Mouse (Mus musculus) liver, postnatal 0 days (tissue): ENCODE measurements around the gene Gm10666. TPM values are rescaled to one million over a fixed set of nuclear protein-coding genes. Genes with fewer than 3 reads are reported as not detected.
"Not testable (repeated sequence)": the region's sequence is repeated elsewhere in the genome, so short reads cannot be mapped to it uniquely, and the experiment has no call there.

Source experiments
- ATAC-seq: fragments of 200-750 bp; cut with Nextera tagmentation; 2 replicates; pipeline ENCODE4 v1.8.0; 2017; ENCODE audit warnings: mild to moderate bottlenecking, moderate library complexity
- DNase-seq: peaks from one replicate; pipeline ENCODE4 v3.0.0-alpha.2; 2016
- H3K27ac ChIP-seq: fragments of 300-500 bp; sonication (generic); 2 replicates; pipeline ENCODE4 v1.5.1; 2014; ENCODE audit warnings: antibody characterized with exemption, moderate library complexity, mild to moderate bottlenecking, low read depth
- H3K27me3 ChIP-seq: fragments of 300-500 bp; sonication (generic); 2 replicates; pipeline ENCODE4 v1.6.1; 2014; ENCODE audit warnings: low read length, control low read depth, mixed read lengths; ENCODE audit not compliant: insufficient read depth
- H3K36me3 ChIP-seq: fragments of 300-500 bp; sonication (generic); replicated peaks from 2 replicates; pipeline ENCODE4 v1.6.1; 2014; ENCODE audit warnings: mild to moderate bottlenecking, control low read depth, low read length, moderate library complexity, mixed read lengths; ENCODE audit not compliant: insufficient read depth
- H3K4me1 ChIP-seq: fragments of 300-500 bp; sonication (generic); 2 replicates; pipeline ENCODE4 v1.6.1; 2014; ENCODE audit warnings: antibody characterized with exemption, mild to moderate bottlenecking, control low read depth; ENCODE audit not compliant: insufficient read depth
- H3K4me2 ChIP-seq: fragments of 300-500 bp; sonication (generic); 2 replicates; pipeline ENCODE4 v1.6.1; 2014; ENCODE audit warnings: low read depth, mild to moderate bottlenecking, low read length, moderate library complexity, mixed read lengths
- H3K4me3 ChIP-seq: fragments of 300-500 bp; sonication (generic); 2 replicates; pipeline ENCODE4 v1.5.1; 2014; ENCODE audit warnings: low read depth, low read length
- H3K9ac ChIP-seq: fragments of 300-500 bp; sonication (generic); replicated peaks from 2 replicates; pipeline ENCODE4 v1.6.1; 2014; ENCODE audit warnings: mild to moderate bottlenecking, moderate library complexity
- H3K9me3 ChIP-seq: fragments of 300-500 bp; sonication (generic); 2 replicates; pipeline ENCODE4 v1.6.1; 2016; ENCODE audit warnings: mild to moderate bottlenecking, control low read depth, low read length, mixed read lengths
- WGBS: fragments of 180-500 bp; shearing (Covaris S2); extraction: QIAGEN DNeasy Blood & Tissue Kit; methylation state at CpG from one replicate; pipeline ENCODE4 v1.1.7; 2014; ENCODE audit not compliant: insufficient replicate concordance; 5-methylcytosine and 5-hydroxymethylcytosine counted together
- polyA plus RNA-seq: library from polyadenylated mRNA; unstranded; fragments of >200 nt; fragmentation: Nextera tagmentation; extraction: Ambion mirVana; gene quantifications from 2 replicates; pipeline ENCODE4 v1.2.1, GENCODE M21; 2015

The Gm10666 gene
- polyA plus RNA-seq: not detected in 2 replicates

- not testable (repeated sequence) for H3K27ac ChIP-seq, ATAC-seq, DNase-seq, H3K4me1 ChIP-seq, H3K4me3 ChIP-seq, H3K36me3 ChIP-seq, H3K9me3 ChIP-seq, H3K9ac ChIP-seq, H3K27me3 ChIP-seq, H3K4me2 ChIP-seq
- WGBS: no CpG with 5 or more reads among the region's 5 CpGs
Observed at GRCm38 (mm10) chr7:22134641-22135040, at the start of gene Gm10666. TSS of gene Gm10666 (minus strand) at chr7:22134741.

- not testable (repeated sequence) for H3K9me3 ChIP-seq, H3K4me2 ChIP-seq, H3K27me3 ChIP-seq, H3K36me3 ChIP-seq, H3K9ac ChIP-seq, ATAC-seq, H3K4me3 ChIP-seq, H3K27ac ChIP-seq, DNase-seq, H3K4me1 ChIP-seq
- no CpG with 5 or more reads among the region's 3 CpGs for WGBS
Observed at GRCm38 (mm10) chr7:22163935-22164334, 29.4 kb upstream of the Gm10666 start, which contains the start of gene Vmn1r142. TSS of gene Vmn1r142 (minus strand) at chr7:22164035.

GRCm38 (mm10) chr7:22118145-22118544 is 16.4 kb downstream of the Gm10666 start, which contains the start of gene Gm16451:
TSS of gene Gm16451 (minus strand) at chr7:22118245.
- WGBS: no CpG with 5 or more reads among the region's 2 CpGs
- not testable (repeated sequence) for H3K9ac ChIP-seq, H3K4me1 ChIP-seq, DNase-seq, H3K36me3 ChIP-seq, H3K27ac ChIP-seq, H3K4me3 ChIP-seq, H3K4me2 ChIP-seq, H3K9me3 ChIP-seq, H3K27me3 ChIP-seq, ATAC-seq

Other genes with a start within 250 kb of the Gm10666 start
- not detected in 2 replicates for gene Gm5891, start 213.4 kb downstream of the Gm10666 start, polyA plus RNA-seq
- gene Vmn1r137, start 140.2 kb downstream of the Gm10666 start, polyA plus RNA-seq: not detected in 2 replicates
- gene Vmn1r138, start 105.8 kb downstream of the Gm10666 start, polyA plus RNA-seq: not detected in 2 replicates
- not detected in 2 replicates for gene Gm6176, start 78.4 kb downstream of the Gm10666 start, polyA plus RNA-seq
- gene Vmn1r139, start 65.7 kb downstream of the Gm10666 start, polyA plus RNA-seq: not detected in 2 replicates
- not detected in 2 replicates for gene Gm16451, start 16.5 kb downstream of the Gm10666 start, polyA plus RNA-seq
- gene Vmn1r142, start 29.3 kb upstream of the Gm10666 start, polyA plus RNA-seq: not detected in 2 replicates
- not detected in 2 replicates for gene Vmn1r143, start 54.6 kb upstream of the Gm10666 start, polyA plus RNA-seq
- not detected in 2 replicates for gene Gm8653, start 66.5 kb upstream of the Gm10666 start, polyA plus RNA-seq
- not detected in 2 replicates for gene Gm8453, start 94.7 kb upstream of the Gm10666 start, polyA plus RNA-seq
- not detected in 2 replicates for gene Gm4187, start 195.0 kb upstream of the Gm10666 start, polyA plus RNA-seq
- gene Gm8660, start 236.3 kb upstream of the Gm10666 start, polyA plus RNA-seq: not detected in 2 replicates